ENCODE assay signal across 14 mouse cellular contexts in genomic region chr4:116406668-116407067, GRCm38 (mm10). TPM values are rescaled to one million over a fixed set of nuclear protein-coding genes. Genes with fewer than 3 reads are reported as not detected.
A peak's percentile ranks its signal among the peaks of the same experiment; 100 is the strongest.
DNase-seq lines count a peak whose midpoint lies in the region; ATAC-seq and TF ChIP-seq lines count a peak whose summit lies in the region.
"Had no signal": no experiment of that assay in that cellular context is flagged by ENCODE, and none has a peak within 500 bp of the region (broad histone marks: within the 10 kb centered on the region; RNA-seq: fewer than 3 reads in every experiment).

No protein-coding gene starts in this region.

- H3K4me3 ChIP-seq in forebrain, embryonic 14.5 days (ENCODE audit: low read depth, low read length), result no peak overlapping the region
- H3K4me3 ChIP-seq in forebrain, embryonic 12.5 days (replicated peaks), result no peak overlapping the region
- H3K4me3 ChIP-seq in midbrain, embryonic 11.5 days (ENCODE audit: low read depth, low read length), result no peak overlapping the region
- H3K4me3 ChIP-seq in midbrain, embryonic 10.5 days, result no peak overlapping the region
- no peak overlapping the region for H3K4me3 ChIP-seq in hindbrain, postnatal 0 days (ENCODE audit: low read length)
- H3K4me3 ChIP-seq: erythroblast, embryonic 14.5 days; intestine, embryonic 15.5 days had no signal

- H3K36me3 ChIP-seq in forebrain, embryonic 14.5 days (ENCODE audit: control insufficient read depth, insufficient read depth, low read length), result no peaks in the 10 kb centered on the region
- H3K36me3 ChIP-seq in forebrain, embryonic 12.5 days (replicated peaks), result no peaks in the 10 kb centered on the region
- H3K36me3 ChIP-seq in midbrain, embryonic 11.5 days (ENCODE audit: control insufficient read depth, insufficient read depth, low read length), result no peaks in the 10 kb centered on the region
- no peaks in the 10 kb centered on the region for H3K36me3 ChIP-seq in midbrain, embryonic 10.5 days
- H3K36me3 ChIP-seq in hindbrain, postnatal 0 days (ENCODE audit: insufficient read depth, low read length), result no peaks in the 10 kb centered on the region
- H3K36me3 ChIP-seq: intestine, embryonic 15.5 days; midbrain, embryonic 12.5 days had no signal

- peaks cover 4% of the 10 kb centered on the region; the same call in 1 of the 2 replicates for H3K4me1 ChIP-seq in forebrain, embryonic 14.5 days (ENCODE audit: control insufficient read depth, insufficient read depth, low read length)
- peaks cover 15% of the 10 kb centered on the region for H3K4me1 ChIP-seq in forebrain, embryonic 12.5 days
- peaks cover 15% of the 10 kb centered on the region for H3K4me1 ChIP-seq in midbrain, embryonic 11.5 days (ENCODE audit: control insufficient read depth, insufficient read depth, low read length)
- peaks cover 23% of the 10 kb centered on the region for H3K4me1 ChIP-seq in midbrain, embryonic 10.5 days
- no peaks in the 10 kb centered on the region for H3K4me1 ChIP-seq in hindbrain, postnatal 0 days (ENCODE audit: insufficient read depth, low read length)
- H3K4me1 ChIP-seq: intestine, embryonic 15.5 days had no signal

- no peak overlapping the region for H3K4me2 ChIP-seq in forebrain, embryonic 14.5 days (ENCODE audit: low read length)
- H3K4me2 ChIP-seq in forebrain, embryonic 12.5 days, result no peak overlapping the region
- no peak overlapping the region for H3K4me2 ChIP-seq in midbrain, embryonic 11.5 days
- peak overlapping the region; percentile 30; the same call in 1 of the 2 replicates for H3K4me2 ChIP-seq in hindbrain, postnatal 0 days (ENCODE audit: low read depth, low read length)

- ATAC-seq in forebrain, embryonic 14.5 days, result 0 out of 2 replicates have a peak, but pooled peaks have one; percentile 44
- ATAC-seq in forebrain, embryonic 12.5 days (ENCODE audit: low FRiP score), result no peak
- ATAC-seq in midbrain, embryonic 11.5 days (ENCODE audit: low FRiP score), result no peak
- no peak for ATAC-seq in hindbrain, postnatal 0 days
- ATAC-seq in activated CD4-positive, CD25-positive, alpha-beta regulatory T cell, adult 4 months, result no peak
- ATAC-seq: intestine, embryonic 15.5 days had no signal

- no peak for TF ChIP-seq CTCF in hindbrain, postnatal 0 days (IDR thresholded peaks at IDR 0.05; ENCODE audit: low read depth)

- 83% methylated on average over 2 of the region's 2 CpGs for WGBS in forebrain, embryonic 14.5 days
- WGBS in forebrain, embryonic 12.5 days, result 76% methylated on average over 2 of the region's 2 CpGs
- WGBS in midbrain, embryonic 11.5 days, result 76% methylated on average over 2 of the region's 2 CpGs
- WGBS in midbrain, embryonic 10.5 days, result 87% methylated on average over 2 of the region's 2 CpGs
- 64% methylated on average over 2 of the region's 2 CpGs for WGBS in hindbrain, postnatal 0 days

- DNase-seq in forebrain, embryonic 14.5 days (ENCODE audit: low spot score), result peak; percentile 22
- DNase-seq in midbrain, embryonic 11.5 days (ENCODE audit: low spot score, missing footprints), result peak; percentile 87
- DNase-seq in midbrain, embryonic 10.5 days (ENCODE audit: low spot score), result no peak
- DNase-seq in hindbrain, postnatal 0 days (ENCODE audit: low spot score), result peak; percentile 15
- no peak for DNase-seq in spleen, postnatal 14 days (ENCODE audit: low spot score in 2 of 2)
- DNase-seq in right cerebral cortex, postnatal 25 days, result no peak
- DNase-seq: heart, adult 2 months; thymus, postnatal 14 days had no signal

- H3K27me3 ChIP-seq in forebrain, embryonic 14.5 days (replicated peaks; ENCODE audit: control insufficient read depth, insufficient read depth, low read length), result no peaks in the 10 kb centered on the region
- no peaks in the 10 kb centered on the region for H3K27me3 ChIP-seq in forebrain, embryonic 12.5 days
- no peaks in the 10 kb centered on the region for H3K27me3 ChIP-seq in midbrain, embryonic 11.5 days (ENCODE audit: control insufficient read depth, insufficient read depth, low read length)
- no peaks in the 10 kb centered on the region for H3K27me3 ChIP-seq in midbrain, embryonic 10.5 days (ENCODE audit: low read depth, poor library complexity, severe bottlenecking)
- H3K27me3 ChIP-seq in hindbrain, postnatal 0 days (ENCODE audit: insufficient read depth, low read length), result no peaks in the 10 kb centered on the region
- H3K27me3 ChIP-seq: intestine, embryonic 15.5 days; midbrain, embryonic 12.5 days had no signal

- no peaks in the 10 kb centered on the region for H3K9me3 ChIP-seq in forebrain, embryonic 14.5 days (replicated peaks; ENCODE audit: control insufficient read depth, low read length)
- H3K9me3 ChIP-seq in forebrain, embryonic 12.5 days, result no peaks in the 10 kb centered on the region
- H3K9me3 ChIP-seq in midbrain, embryonic 11.5 days (ENCODE audit: control insufficient read depth, low read length), result no peaks in the 10 kb centered on the region
- H3K9me3 ChIP-seq in midbrain, embryonic 10.5 days (replicated peaks), result no peaks in the 10 kb centered on the region
- H3K9me3 ChIP-seq in hindbrain, postnatal 0 days (ENCODE audit: low read length), result no peaks in the 10 kb centered on the region
- H3K9me3 ChIP-seq: intestine, embryonic 15.5 days; midbrain, embryonic 12.5 days had no signal

- 0 out of 2 replicates have a peak overlapping the region, but pooled peaks have one; percentile 32 for H3K9ac ChIP-seq in forebrain, embryonic 14.5 days (ENCODE audit: low read length)
- H3K9ac ChIP-seq in forebrain, embryonic 12.5 days, result no peak overlapping the region
- H3K9ac ChIP-seq in midbrain, embryonic 11.5 days (ENCODE audit: low read length), result no peak overlapping the region
- H3K9ac ChIP-seq in hindbrain, postnatal 0 days (replicated peaks; ENCODE audit: low read length), result no peak overlapping the region
- H3K9ac ChIP-seq: intestine, embryonic 15.5 days had no signal

- H3K27ac ChIP-seq in forebrain, embryonic 14.5 days (ENCODE audit: low read depth, low read length), result peak overlapping the region; percentile 68; the same call in 1 of the 2 replicates
- H3K27ac ChIP-seq in forebrain, embryonic 12.5 days, result no peak overlapping the region
- no peak overlapping the region for H3K27ac ChIP-seq in midbrain, embryonic 11.5 days (ENCODE audit: low read depth, low read length)
- H3K27ac ChIP-seq in midbrain, embryonic 10.5 days (replicated peaks), result no peak overlapping the region
- H3K27ac ChIP-seq in hindbrain, postnatal 0 days, result 0 out of 2 replicates have a peak overlapping the region, but pooled peaks have one; percentile 32
- H3K27ac ChIP-seq: heart, adult 2 months; intestine, embryonic 15.5 days; stomach, postnatal 0 days had no signal

RNA-seq across cellular contexts. Expression of gene Mast2, which starts 57.3 kb away (rescaled TPM):
- polyA plus RNA-seq in forebrain, embryonic 14.5 days (2014; fragmentation: Nextera tagmentation; extraction: Ambion mirVana), result 49.0 and 70.2 TPM in 2 replicates
- 33.6 and 33.8 TPM in 2 replicates for polyA plus RNA-seq in forebrain, embryonic 12.5 days (2016; fragmentation: Nextera tagmentation; extraction: Ambion mirVana)
- polyA plus RNA-seq in midbrain, embryonic 11.5 days (2014; fragmentation: Nextera tagmentation; extraction: Ambion mirVana), result 31.9 and 35.6 TPM in 2 replicates
- 13.6 and 16.6 TPM in 2 replicates for polyA plus RNA-seq in midbrain, embryonic 10.5 days (2016; fragmentation: Nextera tagmentation; extraction: Ambion mirVana)
- 63.9 and 80.6 TPM in 2 replicates for total RNA-seq in hindbrain, postnatal 0 days (2014; rRNA removed)
- 20.7 and 25.5 TPM in 2 replicates for polyA plus RNA-seq in hindbrain, postnatal 0 days (2015; fragmentation: Nextera tagmentation; extraction: Ambion mirVana)
- 1 to 10 TPM; 5.2 to 5.8 TPM for polyA plus RNA-seq in activated CD4-positive, CD25-positive, alpha-beta regulatory T cell, adult 4 months (2017; shearing (Covaris generic))

Comparison
In these comparisons a context has a peak if more than half of its experiments do, and no peak if none do; other contexts are left out.
1. DNase-seq: peak in forebrain, embryonic 14.5 days (single experiment), midbrain, embryonic 11.5 days (single experiment) and hindbrain, postnatal 0 days (single experiment); none in midbrain, embryonic 10.5 days (single experiment), spleen, postnatal 14 days (0 of 2) and right cerebral cortex, postnatal 25 days (single experiment).
2. H3K27ac ChIP-seq: peak in forebrain, embryonic 14.5 days (single experiment) and hindbrain, postnatal 0 days (single experiment); none in forebrain, embryonic 12.5 days (single experiment), midbrain, embryonic 11.5 days (single experiment) and midbrain, embryonic 10.5 days (single experiment).